Mouse (Mus musculus) embryonic fibroblast, embryonic 13.5 days (primary cell): ENCODE data around the gene Ugt1a8.

Experiments used
- CTCF ChIP-seq: IDR thresholded peaks from 2 replicates; pipeline ENCODE4 v1.5.1; 2011; ENCODE audit warnings: mild to moderate bottlenecking, control low read depth, low read length, moderate library complexity, borderline replicate concordance; ENCODE audit not compliant: insufficient read depth
- POLR2A ChIP-seq: IDR thresholded peaks from 2 replicates; pipeline ENCODE4 v1.6.1; 2011; ENCODE audit warnings: low read depth, mild to moderate bottlenecking, control low read depth, low read length, moderate library complexity

- TF ChIP-seq CTCF (no peak), POLR2A (no peak)
These were observed 178.5 kb downstream of the Ugt1a8 start for GRCm38 (mm10) chr1:88266123-88266522.
